Mouse (Mus musculus) MEL-GATA-1-ER (cell line): ENCODE measurements around the gene Rfng.
"Not testable (repeated sequence)": the region's sequence is repeated elsewhere in the genome, so short reads cannot be mapped to it uniquely, and the experiment has no call there.

Experiments used
- DNase-seq: peaks from one replicate; pipeline ENCODE4 v3.0.0-alpha.2; 2012; ENCODE audit warnings: low read depth; ENCODE audit errors: extremely low read depth

Rfng gene

GRCm38 (mm10) chr11:120773463-120774190 lies 10.4 kb downstream of the Rfng start:
- DNase-seq, result no peak

GRCm38 (mm10) chr11:120772749-120773148 lies 11.3 kb downstream of the Rfng start:
- no peak for DNase-seq

- DNase-seq, result no peak
These were observed 15.8 kb downstream of the Rfng start for GRCm38 (mm10) chr11:120768206-120768605.

- DNase-seq, result not testable (repeated sequence)
These were observed 17.0 kb downstream of the Rfng start for GRCm38 (mm10) chr11:120767023-120767422.

- not testable (repeated sequence) for DNase-seq
These were observed 20.6 kb downstream of the Rfng start for GRCm38 (mm10) chr11:120763121-120763999.

GRCm38 (mm10) chr11:120762672-120763041 lies 21.4 kb downstream of the Rfng start, which contains the start of gene Hmga1b:
Gene Hmga1b (plus strand): TSS chr11:120762794.
- DNase-seq, result not testable (repeated sequence)

- DNase-seq, result no peak
These were observed 22.0 kb downstream of the Rfng start for GRCm38 (mm10) chr11:120761811-120762671.

- DNase-seq, result no peak
These were observed 23.8 kb downstream of the Rfng start for GRCm38 (mm10) chr11:120760236-120760635.

- no peak for DNase-seq
These were observed 32.4 kb downstream of the Rfng start for GRCm38 (mm10) chr11:120751606-120752005.

- DNase-seq, result no peak
These were observed 34.6 kb downstream of the Rfng start for GRCm38 (mm10) chr11:120749430-120749829.

- DNase-seq, result no peak
These were observed 36.0 kb downstream of the Rfng start for GRCm38 (mm10) chr11:120747974-120748373.

GRCm38 (mm10) chr11:120744121-120744701 lies 39.8 kb downstream of the Rfng start:
- no peak for DNase-seq

GRCm38 (mm10) chr11:120740981-120741380 lies 43.0 kb downstream of the Rfng start:
- no peak for DNase-seq

- no peak for DNase-seq
These were observed 47.6 kb downstream of the Rfng start for GRCm38 (mm10) chr11:120736424-120736823.

- no peak for DNase-seq
These were observed 50.5 kb downstream of the Rfng start for GRCm38 (mm10) chr11:120733521-120733920.

GRCm38 (mm10) chr11:120731858-120732680 lies 51.9 kb downstream of the Rfng start, which contains the start of gene Cbr2:
Gene Cbr2 (minus strand): TSS chr11:120732114.
- DNase-seq, result no peak

- DNase-seq, result no peak
These were observed 52.6 kb downstream of the Rfng start for GRCm38 (mm10) chr11:120731395-120731794.
